Mouse (Mus musculus) midbrain, embryonic 11.5 days (tissue): Measurements from ENCODE around the gene Crb2. TPM values are rescaled to one million over a fixed set of nuclear protein-coding genes. Genes with fewer than 3 reads are reported as not detected.

Experiments used
- ATAC-seq: fragments of 200-750 bp; cut with Nextera tagmentation; 2 replicates; pipeline ENCODE4 v1.8.0; 2017; ENCODE audit warnings: moderate TSS enrichment, moderate library complexity; ENCODE audit not compliant: low FRiP score
- DNase-seq: peaks from one replicate; pipeline ENCODE4 v3.0.0; 2015; ENCODE audit warnings: low spot score; ENCODE audit errors: missing footprints
- H3K27ac ChIP-seq: fragments of 300-500 bp; sonication (generic); 2 replicates; pipeline ENCODE4 v1.5.1; 2014; ENCODE audit warnings: low read depth, low read length
- H3K27me3 ChIP-seq: fragments of 300-500 bp; sonication (generic); 2 replicates; pipeline ENCODE4 v1.6.1; 2014; ENCODE audit warnings: mild to moderate bottlenecking, low read length, moderate library complexity, mixed read lengths; ENCODE audit not compliant: control insufficient read depth, insufficient read depth
- H3K36me3 ChIP-seq: fragments of 300-500 bp; sonication (generic); 2 replicates; pipeline ENCODE4 v1.6.1; 2014; ENCODE audit warnings: mild to moderate bottlenecking, low read length, moderate library complexity, mixed read lengths; ENCODE audit not compliant: control insufficient read depth, insufficient read depth
- H3K4me1 ChIP-seq: fragments of 300-500 bp; sonication (generic); 2 replicates; pipeline ENCODE4 v1.6.1; 2014; ENCODE audit warnings: low read length; ENCODE audit not compliant: control insufficient read depth, insufficient read depth
- H3K4me2 ChIP-seq: fragments of 300-500 bp; sonication (generic); 2 replicates; pipeline ENCODE4 v1.6.1; 2014; ENCODE audit warnings: mild to moderate bottlenecking, moderate library complexity
- H3K4me3 ChIP-seq: fragments of 300-500 bp; sonication (generic); 2 replicates; pipeline ENCODE4 v1.5.1; 2014; ENCODE audit warnings: low read depth, low read length
- H3K9ac ChIP-seq: fragments of 300-500 bp; sonication (generic); 2 replicates; pipeline ENCODE4 v1.6.1; 2014; ENCODE audit warnings: low read length
- H3K9me3 ChIP-seq: fragments of 300-500 bp; sonication (generic); 2 replicates; pipeline ENCODE4 v1.6.1; 2016; ENCODE audit warnings: low read length; ENCODE audit not compliant: control insufficient read depth
- WGBS: fragments of 180-500 bp; shearing (Covaris S2); extraction: QIAGEN DNeasy Blood & Tissue Kit; methylation state at CpG from one replicate; pipeline ENCODE4 v1.1.7; 2014; 5-methylcytosine and 5-hydroxymethylcytosine counted together
- polyA plus RNA-seq: library from polyadenylated mRNA; unstranded; fragments of >200 nt; fragmentation: Nextera tagmentation; extraction: Ambion mirVana; gene quantifications from 2 replicates; pipeline ENCODE4 v1.2.1, GENCODE M21; 2014

The Crb2 gene
- polyA plus RNA-seq, result 10.9 and 14.6 TPM in 2 replicates

GRCm38 (mm10) chr2:37776016-37776415 lies at the start of gene Crb2:
Gene Crb2 (plus strand): TSS chr2:37776249.
- ATAC-seq, result peak; percentile 62
- H3K4me1 ChIP-seq, result peaks cover 61% of the 10 kb centered on the region

GRCm38 (mm10) chr2:37731241-37731801 lies 44.7 kb upstream of the Crb2 start:
- no peak for ATAC-seq
- no peaks in the 10 kb centered on the region for H3K27me3 ChIP-seq
- H3K36me3 ChIP-seq, result no peaks in the 10 kb centered on the region
- no peak overlapping the region for H3K27ac ChIP-seq
- WGBS, result 91% methylated on average over 5 of the region's 5 CpGs
- no peak overlapping the region for H3K9ac ChIP-seq
- no peak overlapping the region for H3K4me3 ChIP-seq
- DNase-seq, result no peak
- H3K4me1 ChIP-seq, result peaks cover 7% of the 10 kb centered on the region
- no peak overlapping the region for H3K4me2 ChIP-seq
- no peaks in the 10 kb centered on the region for H3K9me3 ChIP-seq

More at GRCm38 (mm10) chr2:37776016-37776415, at the start of gene Crb2:
- Histone ChIP-seq H3K36me3 (no peaks in the 10 kb centered on the region), H3K4me3 (peak within 1 kb of the TSS; percentile 63), H3K9me3 (no peaks in the 10 kb centered on the region), H3K27me3 (no peaks in the 10 kb centered on the region; the same call in 1 of the 2 replicates), H3K27ac (peak within 1 kb of the TSS; percentile 86), H3K9ac (peak within 1 kb of the TSS; percentile 89), H3K4me2 (peak within 1 kb of the TSS; percentile 79)
- under 1% methylated on average over 18 of the region's 18 CpGs for WGBS
- peak; percentile 97 for DNase-seq

- Histone ChIP-seq H3K36me3 (no peaks in the 10 kb centered on the region), H3K27me3 (no peaks in the 10 kb centered on the region), H3K9me3 (no peaks in the 10 kb centered on the region), H3K9ac (peak overlapping the region; percentile 24), H3K27ac (0 out of 2 replicates have a peak overlapping the region, but pooled peaks have one; percentile 9), H3K4me1 (peaks cover 7% of the 10 kb centered on the region), H3K4me3 (no peak overlapping the region), H3K4me2 (peak overlapping the region; percentile 29)
- WGBS, result 18% methylated on average over 17 of the region's 17 CpGs
- DNase-seq, result peak; percentile 92
- ATAC-seq, result peak; percentile 80
Observed at GRCm38 (mm10) chr2:37734979-37735806, 40.9 kb upstream of the Crb2 start.

- no peak overlapping the region for H3K9ac ChIP-seq
- no peak overlapping the region for H3K4me3 ChIP-seq
- H3K9me3 ChIP-seq, result no peaks in the 10 kb centered on the region
- DNase-seq (no peak), ATAC-seq (no peak)
- 81% methylated on average over 1 of the region's 1 CpGs for WGBS
- H3K27me3 ChIP-seq, result no peaks in the 10 kb centered on the region
- no peaks in the 10 kb centered on the region for H3K36me3 ChIP-seq
- no peak overlapping the region for H3K27ac ChIP-seq
- peaks cover 7% of the 10 kb centered on the region for H3K4me1 ChIP-seq
- H3K4me2 ChIP-seq, result peak overlapping the region; percentile 29; the same call in 1 of the 2 replicates
Observed at GRCm38 (mm10) chr2:37735807-37736188, 40.3 kb upstream of the Crb2 start.

GRCm38 (mm10) chr2:37741806-37742554 lies 34.1 kb upstream of the Crb2 start:
- H3K9me3 ChIP-seq, result no peaks in the 10 kb centered on the region
- WGBS, result 82% methylated on average over 20 of the region's 20 CpGs
- ATAC-seq (no peak), DNase-seq (no peak)
- H3K4me3 ChIP-seq, result no peak overlapping the region
- H3K9ac ChIP-seq, result no peak overlapping the region
- no peaks in the 10 kb centered on the region for H3K27me3 ChIP-seq
- H3K36me3 ChIP-seq, result no peaks in the 10 kb centered on the region
- H3K4me2 ChIP-seq, result no peak overlapping the region
- H3K4me1 ChIP-seq, result no peaks in the 10 kb centered on the region; the same call in 1 of the 2 replicates
- no peak overlapping the region for H3K27ac ChIP-seq

- Histone ChIP-seq H3K36me3 (no peaks in the 10 kb centered on the region), H3K4me1 (no peaks in the 10 kb centered on the region; the same call in 1 of the 2 replicates), H3K9ac (no peak overlapping the region), H3K9me3 (no peaks in the 10 kb centered on the region), H3K4me3 (no peak overlapping the region), H3K27me3 (no peaks in the 10 kb centered on the region), H3K27ac (no peak overlapping the region), H3K4me2 (no peak overlapping the region)
- no peak for ATAC-seq
- WGBS, result 91% methylated on average over 10 of the region's 10 CpGs
- no peak for DNase-seq
Observed at GRCm38 (mm10) chr2:37744773-37745395, 31.2 kb upstream of the Crb2 start.

GRCm38 (mm10) chr2:37746293-37747049 lies 29.6 kb upstream of the Crb2 start:
- no peak for DNase-seq
- H3K4me2 ChIP-seq, result no peak overlapping the region
- no peak overlapping the region for H3K9ac ChIP-seq
- H3K36me3 ChIP-seq, result no peaks in the 10 kb centered on the region
- H3K27ac ChIP-seq, result no peak overlapping the region
- H3K27me3 ChIP-seq, result no peaks in the 10 kb centered on the region
- H3K9me3 ChIP-seq, result no peaks in the 10 kb centered on the region
- 91% methylated on average over 5 of the region's 5 CpGs for WGBS
- no peak for ATAC-seq
- H3K4me3 ChIP-seq, result no peak overlapping the region
- no peaks in the 10 kb centered on the region for H3K4me1 ChIP-seq

- H3K4me2 ChIP-seq, result no peak overlapping the region
- no peak overlapping the region for H3K4me3 ChIP-seq
- 60% methylated on average over 2 of the region's 2 CpGs for WGBS
- DNase-seq, result no peak
- ATAC-seq, result no peak
- H3K27me3 ChIP-seq, result no peaks in the 10 kb centered on the region
- H3K9me3 ChIP-seq, result no peaks in the 10 kb centered on the region
- H3K27ac ChIP-seq, result no peak overlapping the region
- H3K9ac ChIP-seq, result no peak overlapping the region
- no peaks in the 10 kb centered on the region for H3K4me1 ChIP-seq
- no peaks in the 10 kb centered on the region for H3K36me3 ChIP-seq
Observed at GRCm38 (mm10) chr2:37747909-37748308, 28.1 kb upstream of the Crb2 start.
